Mouse (Mus musculus): ENCODE results near the gene Foxi2.
A peak's percentile ranks its signal among the peaks of the same experiment; 100 is the strongest.

Foxi2 gene

GRCm38 (mm10) chr7:135410237-135410965 lies at the start of gene Foxi2:
Gene Foxi2, plus strand, starts transcription at chr7:135410308.
- Histone ChIP-seq H3K4me3 (replicated peaks; ENCODE audit: low read length) (peak within 1 kb of the TSS; percentile 71), H3K27me3 (ENCODE audit: insufficient read depth, low read length) (peaks cover 67% of the 10 kb centered on the region), H3K36me3 (ENCODE audit: insufficient read depth, low read length) (no peaks in the 10 kb centered on the region), H3K4me1 (replicated peaks; ENCODE audit: low read depth, low read length) (peaks cover 19% of the 10 kb centered on the region), H3K9me3 (ENCODE audit: low read length) (no peaks in the 10 kb centered on the region)
- TF ChIP-seq NANOG (IDR thresholded peaks at IDR 0.05; ENCODE audit: borderline replicate concordance, low read length) (no peak), CTCF (conservative IDR thresholded peaks at IDR 0.05; ENCODE audit: low read length) (no peak), POU5F1 (IDR thresholded peaks at IDR 0.05; ENCODE audit: borderline replicate concordance, low read length) (no peak)

GRCm38 (mm10) chr7:135364606-135365005 lies 45.5 kb upstream of the Foxi2 start:
- H3K4me1 ChIP-seq (replicated peaks; ENCODE audit: low read depth, low read length), result no peaks in the 10 kb centered on the region
- TF ChIP-seq CTCF (conservative IDR thresholded peaks at IDR 0.05; ENCODE audit: low read length) (no peak), NANOG (IDR thresholded peaks at IDR 0.05; ENCODE audit: borderline replicate concordance, low read length) (no peak), POU5F1 (IDR thresholded peaks at IDR 0.05; ENCODE audit: borderline replicate concordance, low read length) (no peak)
- H3K9me3 ChIP-seq (ENCODE audit: low read length), result 0 out of 2 replicates have a peak, but pooled peaks cover 7% of the 10 kb centered on the region
- no peaks in the 10 kb centered on the region for H3K36me3 ChIP-seq (ENCODE audit: insufficient read depth, low read length)
- no peaks in the 10 kb centered on the region for H3K27me3 ChIP-seq (ENCODE audit: insufficient read depth, low read length)
- H3K4me3 ChIP-seq (replicated peaks; ENCODE audit: low read length), result no peak overlapping the region

- no peaks in the 10 kb centered on the region for H3K4me1 ChIP-seq (replicated peaks; ENCODE audit: low read depth, low read length)
- no peak overlapping the region for H3K4me3 ChIP-seq (replicated peaks; ENCODE audit: low read length)
- H3K9me3 ChIP-seq (ENCODE audit: low read length), result no peaks in the 10 kb centered on the region
- no peaks in the 10 kb centered on the region for H3K36me3 ChIP-seq (ENCODE audit: insufficient read depth, low read length)
- peaks cover 17% of the 10 kb centered on the region; the same call in 1 of the 2 replicates for H3K27me3 ChIP-seq (ENCODE audit: insufficient read depth, low read length)
- TF ChIP-seq POU5F1 (IDR thresholded peaks at IDR 0.05; ENCODE audit: borderline replicate concordance, low read length) (no peak), NANOG (IDR thresholded peaks at IDR 0.05; ENCODE audit: borderline replicate concordance, low read length) (no peak), CTCF (conservative IDR thresholded peaks at IDR 0.05; ENCODE audit: low read length) (no peak)
These were observed 34.1 kb upstream of the Foxi2 start for GRCm38 (mm10) chr7:135376048-135376447.

GRCm38 (mm10) chr7:135376932-135377331 lies 33.2 kb upstream of the Foxi2 start:
- Histone ChIP-seq H3K9me3 (ENCODE audit: low read length) (no peaks in the 10 kb centered on the region), H3K27me3 (ENCODE audit: insufficient read depth, low read length) (peaks cover 17% of the 10 kb centered on the region; the same call in 1 of the 2 replicates), H3K36me3 (ENCODE audit: insufficient read depth, low read length) (no peaks in the 10 kb centered on the region), H3K4me3 (replicated peaks; ENCODE audit: low read length) (no peak overlapping the region), H3K4me1 (replicated peaks; ENCODE audit: low read depth, low read length) (no peaks in the 10 kb centered on the region)
- TF ChIP-seq POU5F1 (IDR thresholded peaks at IDR 0.05; ENCODE audit: borderline replicate concordance, low read length) (no peak), CTCF (conservative IDR thresholded peaks at IDR 0.05; ENCODE audit: low read length) (peak; percentile 80), NANOG (IDR thresholded peaks at IDR 0.05; ENCODE audit: borderline replicate concordance, low read length) (no peak)

GRCm38 (mm10) chr7:135378331-135378730 lies 31.8 kb upstream of the Foxi2 start:
- H3K27me3 ChIP-seq (ENCODE audit: insufficient read depth, low read length), result peaks cover 14% of the 10 kb centered on the region; the same call in 1 of the 2 replicates
- no peaks in the 10 kb centered on the region for H3K36me3 ChIP-seq (ENCODE audit: insufficient read depth, low read length)
- TF ChIP-seq NANOG (IDR thresholded peaks at IDR 0.05; ENCODE audit: borderline replicate concordance, low read length) (no peak), POU5F1 (IDR thresholded peaks at IDR 0.05; ENCODE audit: borderline replicate concordance, low read length) (no peak), CTCF (conservative IDR thresholded peaks at IDR 0.05; ENCODE audit: low read length) (no peak)
- H3K9me3 ChIP-seq (ENCODE audit: low read length), result no peaks in the 10 kb centered on the region
- H3K4me1 ChIP-seq (replicated peaks; ENCODE audit: low read depth, low read length), result no peaks in the 10 kb centered on the region
- H3K4me3 ChIP-seq (replicated peaks; ENCODE audit: low read length), result no peak overlapping the region

GRCm38 (mm10) chr7:135389039-135389438 lies 21.1 kb upstream of the Foxi2 start:
- no peaks in the 10 kb centered on the region for H3K36me3 ChIP-seq (ENCODE audit: insufficient read depth, low read length)
- H3K4me1 ChIP-seq (replicated peaks; ENCODE audit: low read depth, low read length), result no peaks in the 10 kb centered on the region
- H3K4me3 ChIP-seq (replicated peaks; ENCODE audit: low read length), result no peak overlapping the region
- TF ChIP-seq POU5F1 (IDR thresholded peaks at IDR 0.05; ENCODE audit: borderline replicate concordance, low read length) (no peak), CTCF (conservative IDR thresholded peaks at IDR 0.05; ENCODE audit: low read length) (peak; percentile 68)
- 0 out of 2 replicates have a peak, but pooled peaks cover 5% of the 10 kb centered on the region for H3K9me3 ChIP-seq (ENCODE audit: low read length)
- H3K27me3 ChIP-seq (ENCODE audit: insufficient read depth, low read length), result 0 out of 2 replicates have a peak, but pooled peaks cover 10% of the 10 kb centered on the region

- Histone ChIP-seq H3K36me3 (ENCODE audit: insufficient read depth, low read length) (no peaks in the 10 kb centered on the region), H3K4me1 (replicated peaks; ENCODE audit: low read depth, low read length) (no peaks in the 10 kb centered on the region; the same call in 1 of the 2 replicates), H3K9me3 (ENCODE audit: low read length) (no peaks in the 10 kb centered on the region), H3K27me3 (ENCODE audit: insufficient read depth, low read length) (peaks cover 18% of the 10 kb centered on the region; the same call in 1 of the 2 replicates), H3K4me3 (replicated peaks; ENCODE audit: low read length) (no peak overlapping the region)
- peak; percentile 36; the same call in 1 of the 2 replicates for TF ChIP-seq NANOG (IDR thresholded peaks at IDR 0.05; ENCODE audit: borderline replicate concordance, low read length)
- no peak for TF ChIP-seq CTCF (conservative IDR thresholded peaks at IDR 0.05; ENCODE audit: low read length)
- TF ChIP-seq POU5F1 (IDR thresholded peaks at IDR 0.05; ENCODE audit: borderline replicate concordance, low read length), result no peak
These were observed 17.1 kb upstream of the Foxi2 start for GRCm38 (mm10) chr7:135392949-135393542.

GRCm38 (mm10) chr7:135394436-135394835 lies 15.7 kb upstream of the Foxi2 start:
- Histone ChIP-seq H3K4me1 (replicated peaks; ENCODE audit: low read depth, low read length) (no peaks in the 10 kb centered on the region; the same call in 1 of the 2 replicates), H3K27me3 (ENCODE audit: insufficient read depth, low read length) (peaks cover 17% of the 10 kb centered on the region; the same call in 1 of the 2 replicates), H3K36me3 (ENCODE audit: insufficient read depth, low read length) (no peaks in the 10 kb centered on the region), H3K4me3 (replicated peaks; ENCODE audit: low read length) (no peak overlapping the region), H3K9me3 (ENCODE audit: low read length) (no peaks in the 10 kb centered on the region)
- TF ChIP-seq CTCF (conservative IDR thresholded peaks at IDR 0.05; ENCODE audit: low read length), result no peak
- TF ChIP-seq POU5F1 (IDR thresholded peaks at IDR 0.05; ENCODE audit: borderline replicate concordance, low read length), result no peak
- no peak for TF ChIP-seq NANOG (IDR thresholded peaks at IDR 0.05; ENCODE audit: borderline replicate concordance, low read length)
